Mouse (Mus musculus): ENCODE measurements around the gene Nid2. TPM values are rescaled to one million over a fixed set of nuclear protein-coding genes. Genes with fewer than 3 reads are reported as not detected.

The Nid2 gene
- polyA plus RNA-seq, 2 experiments = 87.3 to 112 TPM

DNA sequence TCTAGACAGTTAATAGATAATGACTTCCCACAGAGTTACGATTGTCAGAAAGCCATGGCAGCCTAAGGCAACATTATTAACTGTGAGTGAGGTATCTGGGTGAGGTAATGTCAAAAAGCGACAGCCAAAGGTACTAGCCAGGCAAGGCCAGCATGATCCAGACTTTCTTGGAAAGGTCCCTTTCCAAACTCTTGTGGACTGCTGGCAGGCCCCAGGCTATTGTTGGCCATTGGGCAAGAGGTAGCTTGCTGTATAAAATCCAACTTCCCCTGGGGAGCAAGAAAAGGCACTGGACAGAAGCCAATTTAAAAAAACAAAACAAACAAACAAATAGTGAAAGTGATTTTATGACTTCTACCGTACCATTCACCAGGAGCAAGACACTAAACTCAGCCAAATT lies 56.3 kb downstream of the Nid2 start:
- H3K27ac ChIP-seq (replicated peaks; ENCODE audit: low read depth, low read length) = no peak overlapping the region
- peaks cover 48% of the 10 kb centered on the region for H3K36me3 ChIP-seq (ENCODE audit: control insufficient read depth, insufficient read depth, low read length)
- no peak overlapping the region for H3K4me3 ChIP-seq (replicated peaks; ENCODE audit: low read length)
- no peaks in the 10 kb centered on the region for H3K4me1 ChIP-seq (ENCODE audit: control insufficient read depth, insufficient read depth, low read length)
- TF ChIP-seq POLR2A (IDR thresholded peaks at IDR 0.05; ENCODE audit: borderline replicate concordance, extremely low read depth, insufficient read depth, insufficient read length) = no peak
- DNase-seq (ENCODE audit: low spot score) (no peak), ATAC-seq (ENCODE audit: low FRiP score, low read depth) (no peak)
- H3K9me3 ChIP-seq (ENCODE audit: control insufficient read depth, low read length) = no peaks in the 10 kb centered on the region
- 63% methylated on average over 3 of the region's 3 CpGs for WGBS
- H3K27me3 ChIP-seq (ENCODE audit: control insufficient read depth, insufficient read depth, low read length) = no peaks in the 10 kb centered on the region
- no peak overlapping the region for H3K4me2 ChIP-seq (replicated peaks; ENCODE audit: low read depth, low read length, severe bottlenecking)
- H3K9ac ChIP-seq (ENCODE audit: low read depth, low read length, severe bottlenecking) = no peak overlapping the region

DNA sequence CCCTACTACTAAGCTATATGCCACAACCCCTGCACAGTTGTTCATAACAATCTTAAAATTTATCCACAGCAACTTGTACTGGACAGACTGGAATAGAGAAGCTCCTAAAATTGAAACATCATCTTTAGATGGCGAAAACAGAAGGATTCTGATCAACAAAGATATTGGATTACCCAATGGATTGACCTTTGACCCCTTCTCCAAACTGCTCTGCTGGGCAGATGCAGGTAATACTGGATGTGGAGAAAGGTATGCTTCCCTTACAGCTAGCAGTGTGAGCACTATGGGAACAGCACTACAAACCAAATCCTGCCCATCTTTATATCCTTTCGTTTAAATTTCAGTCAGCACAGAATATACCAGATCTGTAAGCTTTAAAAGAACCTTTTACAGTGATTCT lies 56.8 kb downstream of the Nid2 start:
- DNase-seq (ENCODE audit: low spot score) (no peak), ATAC-seq (ENCODE audit: low FRiP score, low read depth) (no peak)
- TF ChIP-seq POLR2A (IDR thresholded peaks at IDR 0.05; ENCODE audit: borderline replicate concordance, extremely low read depth, insufficient read depth, insufficient read length) = no peak
- H3K4me3 ChIP-seq (replicated peaks; ENCODE audit: low read length) = no peak overlapping the region
- no peaks in the 10 kb centered on the region for H3K27me3 ChIP-seq (ENCODE audit: control insufficient read depth, insufficient read depth, low read length)
- 93% methylated on average over 2 of the region's 2 CpGs for WGBS
- peaks cover 50% of the 10 kb centered on the region for H3K36me3 ChIP-seq (ENCODE audit: control insufficient read depth, insufficient read depth, low read length)
- H3K27ac ChIP-seq (replicated peaks; ENCODE audit: low read depth, low read length) = no peak overlapping the region
- no peak overlapping the region for H3K4me2 ChIP-seq (replicated peaks; ENCODE audit: low read depth, low read length, severe bottlenecking)
- no peaks in the 10 kb centered on the region for H3K4me1 ChIP-seq (ENCODE audit: control insufficient read depth, insufficient read depth, low read length)
- H3K9me3 ChIP-seq (ENCODE audit: control insufficient read depth, low read length) = no peaks in the 10 kb centered on the region
- H3K9ac ChIP-seq (ENCODE audit: low read depth, low read length, severe bottlenecking) = no peak overlapping the region

DNA sequence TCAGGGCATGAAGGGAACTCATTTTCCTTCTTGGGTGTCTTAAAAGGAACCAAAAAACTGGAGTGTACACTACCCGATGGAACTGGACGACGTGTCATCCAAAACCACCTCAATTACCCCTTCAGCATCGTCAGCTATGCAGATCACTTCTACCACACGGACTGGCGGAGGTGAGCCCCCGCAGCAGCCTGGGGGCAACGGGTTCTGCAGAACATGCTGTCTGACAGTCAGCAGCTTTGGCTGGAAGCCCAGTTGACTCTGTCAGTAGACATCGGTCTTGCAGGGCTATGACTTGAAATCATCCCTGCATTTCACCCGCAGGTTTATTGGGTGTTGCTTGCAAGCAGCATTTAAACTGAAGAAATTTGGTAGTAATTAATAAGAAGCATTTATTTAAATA lies 58.9 kb downstream of the Nid2 start:
- no peaks in the 10 kb centered on the region for H3K4me1 ChIP-seq (ENCODE audit: control insufficient read depth, insufficient read depth, low read length)
- no peak overlapping the region for H3K4me2 ChIP-seq (replicated peaks; ENCODE audit: low read depth, low read length, severe bottlenecking)
- H3K36me3 ChIP-seq (ENCODE audit: control insufficient read depth, insufficient read depth, low read length) = peaks cover 59% of the 10 kb centered on the region
- TF ChIP-seq POLR2A (IDR thresholded peaks at IDR 0.05; ENCODE audit: borderline replicate concordance, extremely low read depth, insufficient read depth, insufficient read length) = no peak
- H3K4me3 ChIP-seq (replicated peaks; ENCODE audit: low read length) = no peak overlapping the region
- DNase-seq (ENCODE audit: low spot score) (no peak), ATAC-seq (ENCODE audit: low FRiP score, low read depth) (no peak)
- H3K9me3 ChIP-seq (ENCODE audit: control insufficient read depth, low read length) = no peaks in the 10 kb centered on the region
- no peaks in the 10 kb centered on the region for H3K27me3 ChIP-seq (ENCODE audit: control insufficient read depth, insufficient read depth, low read length)
- H3K9ac ChIP-seq (ENCODE audit: low read depth, low read length, severe bottlenecking) = no peak overlapping the region
- H3K27ac ChIP-seq (replicated peaks; ENCODE audit: low read depth, low read length) = no peak overlapping the region
- 72% methylated on average over 10 of the region's 10 CpGs for WGBS

DNA sequence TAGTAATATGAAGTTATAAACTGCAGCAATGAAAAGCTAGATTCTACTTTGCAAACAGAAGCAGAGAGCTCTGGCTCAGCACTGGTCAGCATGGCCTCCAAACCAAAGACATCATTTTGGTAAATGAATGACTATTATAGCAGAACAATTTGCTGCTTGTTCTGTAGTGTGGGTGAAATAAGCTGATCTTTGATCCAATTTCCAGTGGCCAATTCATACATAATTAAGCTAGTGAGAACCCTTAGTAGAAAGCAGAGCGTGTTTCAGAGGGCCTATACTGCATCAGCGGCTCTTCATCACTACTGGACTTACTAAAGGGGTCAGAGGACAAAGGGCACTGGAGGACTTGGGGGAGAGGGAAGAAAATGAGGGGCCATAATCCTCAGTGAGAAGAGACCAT lies 62.0 kb downstream of the Nid2 start:
- Histone ChIP-seq H3K9me3 (ENCODE audit: control insufficient read depth, low read length) (no peaks in the 10 kb centered on the region), H3K4me2 (replicated peaks; ENCODE audit: low read depth, low read length, severe bottlenecking) (no peak overlapping the region), H3K4me1 (ENCODE audit: control insufficient read depth, insufficient read depth, low read length) (no peaks in the 10 kb centered on the region), H3K27me3 (ENCODE audit: control insufficient read depth, insufficient read depth, low read length) (no peaks in the 10 kb centered on the region), H3K36me3 (ENCODE audit: control insufficient read depth, insufficient read depth, low read length) (peaks cover 74% of the 10 kb centered on the region), H3K27ac (replicated peaks; ENCODE audit: low read depth, low read length) (no peak overlapping the region), H3K9ac (ENCODE audit: low read depth, low read length, severe bottlenecking) (no peak overlapping the region), H3K4me3 (replicated peaks; ENCODE audit: low read length) (no peak overlapping the region)
- DNase-seq (ENCODE audit: low spot score) (no peak), ATAC-seq (ENCODE audit: low FRiP score, low read depth) (peak; percentile 15; the same call in 1 of the 2 replicates)
- 90% methylated on average over 2 of the region's 2 CpGs for WGBS
- TF ChIP-seq POLR2A (IDR thresholded peaks at IDR 0.05; ENCODE audit: borderline replicate concordance, extremely low read depth, insufficient read depth, insufficient read length) = no peak

DNA sequence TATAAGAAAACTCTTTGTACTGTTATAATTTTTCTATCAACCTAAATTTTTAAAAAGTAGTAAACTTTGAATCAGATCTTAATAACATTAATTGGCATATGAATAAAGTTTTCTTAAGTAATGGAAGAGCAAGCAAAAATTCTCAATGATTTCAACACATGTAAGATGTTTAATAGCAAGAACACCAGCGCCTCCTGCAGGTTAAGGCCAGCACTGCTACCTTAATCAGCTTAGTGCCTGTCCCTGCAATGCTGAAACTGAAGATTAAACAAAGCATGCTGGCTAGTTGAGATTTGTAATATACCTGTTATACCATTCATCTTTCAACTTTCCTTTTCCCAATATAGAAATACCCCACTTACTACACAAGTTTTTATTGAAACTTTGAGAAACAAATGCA lies 66.9 kb downstream of the Nid2 start:
- Histone ChIP-seq H3K9ac (ENCODE audit: low read depth, low read length, severe bottlenecking) (no peak overlapping the region), H3K36me3 (ENCODE audit: control insufficient read depth, insufficient read depth, low read length) (peaks cover 67% of the 10 kb centered on the region), H3K4me3 (replicated peaks; ENCODE audit: low read length) (no peak overlapping the region), H3K4me1 (ENCODE audit: control insufficient read depth, insufficient read depth, low read length) (peaks cover 6% of the 10 kb centered on the region; the same call in 1 of the 2 replicates), H3K27ac (replicated peaks; ENCODE audit: low read depth, low read length) (no peak overlapping the region), H3K27me3 (ENCODE audit: control insufficient read depth, insufficient read depth, low read length) (no peaks in the 10 kb centered on the region), H3K9me3 (ENCODE audit: control insufficient read depth, low read length) (no peaks in the 10 kb centered on the region), H3K4me2 (replicated peaks; ENCODE audit: low read depth, low read length, severe bottlenecking) (no peak overlapping the region)
- ATAC-seq (ENCODE audit: low FRiP score, low read depth) (peak; percentile 21; the same call in 1 of the 2 replicates), DNase-seq (ENCODE audit: low spot score) (peak; percentile 90)
- no peak for TF ChIP-seq POLR2A (IDR thresholded peaks at IDR 0.05; ENCODE audit: borderline replicate concordance, extremely low read depth, insufficient read depth, insufficient read length)
- 9% methylated on average over 1 of the region's 1 CpGs for WGBS

DNA sequence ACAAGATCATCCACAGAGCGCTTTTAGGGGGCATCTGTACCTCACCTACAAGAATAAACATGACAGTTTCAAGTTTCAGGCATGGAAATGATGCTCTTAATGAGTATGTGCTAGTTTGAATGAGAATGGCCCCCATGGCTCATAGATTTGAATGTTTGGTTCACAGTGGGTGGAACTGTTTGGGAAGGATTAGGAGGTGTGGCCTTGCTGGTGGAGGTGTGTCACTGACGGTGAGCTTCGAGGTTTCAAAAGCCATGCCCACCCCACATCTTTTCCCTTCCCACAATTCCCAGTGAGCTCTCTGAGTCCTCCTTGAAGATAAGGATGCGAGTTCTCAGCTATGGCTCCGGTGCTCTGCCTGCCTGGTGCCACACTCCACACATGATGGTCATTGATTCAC lies 70.6 kb downstream of the Nid2 start:
- no peak for ATAC-seq (ENCODE audit: low FRiP score, low read depth)
- H3K9me3 ChIP-seq (ENCODE audit: control insufficient read depth, low read length) = no peaks in the 10 kb centered on the region
- WGBS = 99% methylated on average over 5 of the region's 5 CpGs

More for the DNA sequence above, 70.6 kb downstream of the Nid2 start:
- Histone ChIP-seq H3K27ac (replicated peaks; ENCODE audit: low read depth, low read length) (no peak overlapping the region), H3K4me3 (replicated peaks; ENCODE audit: low read length) (no peak overlapping the region), H3K4me2 (replicated peaks; ENCODE audit: low read depth, low read length, severe bottlenecking) (no peak overlapping the region), H3K27me3 (ENCODE audit: control insufficient read depth, insufficient read depth, low read length) (no peaks in the 10 kb centered on the region), H3K4me1 (ENCODE audit: control insufficient read depth, insufficient read depth, low read length) (peaks cover 6% of the 10 kb centered on the region; the same call in 1 of the 2 replicates), H3K9ac (ENCODE audit: low read depth, low read length, severe bottlenecking) (no peak overlapping the region), H3K36me3 (ENCODE audit: control insufficient read depth, insufficient read depth, low read length) (peaks cover 33% of the 10 kb centered on the region)
- TF ChIP-seq POLR2A (IDR thresholded peaks at IDR 0.05; ENCODE audit: borderline replicate concordance, extremely low read depth, insufficient read depth, insufficient read length) = no peak
- no peak for DNase-seq (ENCODE audit: low spot score)
